Mouse (Mus musculus) WW6 (cell line): Measurements from ENCODE around the gene Crim1.

Experiments used
- DNase-seq: peaks from one replicate; pipeline ENCODE4 v3.0.0-alpha.2; 2013; ENCODE audit warnings: low read depth, low spot score

The Crim1 gene

DNA sequence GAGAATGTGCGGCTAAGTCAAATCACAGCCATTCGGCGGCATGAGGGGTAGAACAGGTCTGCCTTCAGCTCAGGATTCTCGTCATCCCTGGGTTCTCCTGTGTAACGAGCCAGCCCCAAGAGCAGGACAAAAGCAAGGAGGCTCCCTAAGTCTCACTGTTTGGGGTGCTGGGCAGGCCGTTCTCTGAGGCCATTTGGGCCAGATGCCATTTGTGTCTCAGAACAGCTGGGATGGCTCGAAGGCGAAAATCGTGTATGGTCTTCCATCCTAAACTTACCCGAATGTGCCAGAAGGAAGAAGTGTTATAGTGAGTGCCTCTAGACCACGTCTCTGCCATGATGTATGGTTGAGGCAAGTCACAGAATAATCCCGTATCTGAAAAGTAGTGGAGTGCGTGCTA, 86.0 kb downstream of the Crim1 start:
- DNase-seq: no peak

DNA sequence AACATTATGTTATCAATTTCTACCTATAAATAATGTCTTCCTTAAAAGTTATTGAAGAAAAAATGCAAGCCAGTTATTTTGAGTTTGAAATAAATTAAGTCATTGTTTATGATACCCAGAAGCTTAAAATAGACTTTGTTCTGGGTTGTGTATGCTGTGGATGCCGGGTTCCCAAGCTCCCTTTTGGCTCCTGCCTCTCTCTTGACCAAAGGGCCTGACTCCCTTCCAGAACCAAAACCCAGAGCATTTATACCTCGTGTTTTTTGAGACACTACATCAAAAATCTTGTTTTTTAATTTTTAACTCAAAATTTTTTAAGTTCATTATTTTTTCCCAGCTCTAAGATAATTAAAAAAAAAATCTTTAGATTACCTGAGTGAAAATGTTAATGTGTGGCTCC, 87.3 kb downstream of the Crim1 start:
- DNase-seq: no peak

DNA sequence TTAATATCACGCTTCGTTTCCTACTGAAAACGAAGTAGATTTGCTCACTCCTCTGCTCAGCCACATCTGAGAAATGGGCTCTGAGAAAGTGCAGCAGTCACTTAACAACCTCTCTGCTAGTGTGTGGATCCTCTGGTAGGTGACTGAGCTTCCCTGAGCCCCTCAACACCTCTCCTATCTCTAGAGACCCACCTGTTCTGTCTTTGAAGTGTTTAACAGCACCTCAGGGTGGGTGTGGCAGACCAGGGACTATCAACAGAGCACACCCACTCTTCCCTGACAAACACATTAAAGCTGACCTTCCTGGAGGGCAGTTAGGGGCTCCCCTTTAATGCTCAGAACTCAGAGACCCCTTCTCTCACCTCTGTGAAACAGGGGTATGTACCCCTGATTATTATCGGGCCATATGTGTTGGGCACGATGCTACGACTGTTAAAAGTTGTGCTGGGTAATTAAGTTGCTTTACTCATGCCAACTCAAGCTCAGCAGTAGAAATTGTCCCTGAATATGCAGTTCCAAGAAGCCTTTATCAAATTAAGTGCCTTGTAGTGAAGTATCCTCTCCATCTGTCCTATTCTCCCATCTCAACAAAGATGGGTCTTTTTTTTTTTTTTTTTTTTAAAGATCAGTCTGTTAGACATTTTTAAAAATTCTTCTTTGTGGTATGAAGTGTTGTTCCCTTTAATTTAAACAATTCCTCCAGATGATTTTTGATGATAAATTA, 90.3 kb downstream of the Crim1 start:
- no peak for DNase-seq

DNA sequence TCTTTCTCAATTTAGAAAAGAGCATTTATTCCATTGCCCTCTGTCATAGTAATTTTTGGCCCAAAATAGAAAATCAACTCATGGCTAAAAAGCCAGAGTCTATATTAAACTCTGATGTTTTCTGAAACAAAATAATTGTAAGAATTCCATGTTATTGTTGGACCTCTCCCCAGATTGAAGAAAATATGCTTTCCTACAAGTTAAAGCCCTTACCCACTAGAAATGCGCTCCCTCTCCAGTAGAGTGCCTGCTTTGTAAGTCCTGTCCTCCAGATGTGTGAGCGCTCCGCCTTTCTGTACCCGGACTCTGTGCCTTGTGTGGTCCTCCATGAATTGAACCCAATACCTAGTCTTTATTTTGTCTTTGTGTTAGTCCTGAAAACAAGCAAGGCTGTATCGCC, 91.0 kb downstream of the Crim1 start:
- DNase-seq: no peak

DNA sequence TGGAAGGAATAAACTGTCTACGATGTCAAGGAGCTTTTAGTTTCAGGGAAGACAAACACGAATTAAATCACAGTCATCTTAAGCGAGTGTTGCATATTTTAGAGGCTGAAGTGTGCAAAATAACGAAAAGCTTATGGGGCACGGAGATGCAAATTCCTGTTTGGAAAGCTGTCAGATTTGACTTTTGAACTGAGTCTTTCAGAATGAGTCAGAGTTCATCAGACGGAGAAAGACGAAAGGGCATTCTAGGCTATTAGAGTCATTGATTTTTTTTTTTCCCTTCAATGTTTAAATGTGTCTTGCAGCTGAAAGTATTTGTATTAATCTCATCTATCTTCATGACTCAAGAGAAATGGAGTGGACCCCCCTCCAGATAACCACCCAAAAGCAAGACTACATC, 92.3 kb downstream of the Crim1 start:
- no peak for DNase-seq

DNA sequence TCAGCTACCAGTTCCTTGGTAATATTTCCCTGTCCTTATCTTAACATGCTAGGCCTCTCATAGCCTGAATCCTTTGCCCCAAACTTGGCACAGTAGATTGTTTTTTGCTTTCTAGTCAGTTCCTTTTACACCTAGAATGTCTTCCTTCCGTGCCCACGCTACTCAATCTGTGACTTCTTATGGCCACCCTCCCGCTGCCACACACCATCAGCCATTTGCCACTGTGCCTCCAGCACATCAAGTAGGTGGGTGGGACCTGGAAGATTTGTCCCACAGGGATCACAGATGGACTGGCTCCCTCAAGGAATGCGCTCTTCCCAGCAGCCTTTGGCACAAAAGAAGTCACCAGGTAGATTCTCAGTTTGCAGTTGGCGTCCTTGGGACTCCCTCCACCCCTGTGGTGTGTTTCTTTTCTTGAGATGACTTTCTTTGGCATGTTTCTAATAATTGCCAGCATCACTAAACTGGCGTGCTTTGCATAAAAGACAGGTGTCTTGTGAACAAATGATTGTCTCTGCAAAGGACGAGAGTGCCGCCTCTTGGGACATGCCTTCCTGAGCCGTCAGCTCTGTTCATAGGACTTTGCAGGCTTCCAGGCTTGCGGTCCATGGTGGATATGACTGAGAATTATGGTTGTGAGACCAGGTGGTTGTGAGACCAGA, 92.9 kb downstream of the Crim1 start:
- no peak for DNase-seq

DNA sequence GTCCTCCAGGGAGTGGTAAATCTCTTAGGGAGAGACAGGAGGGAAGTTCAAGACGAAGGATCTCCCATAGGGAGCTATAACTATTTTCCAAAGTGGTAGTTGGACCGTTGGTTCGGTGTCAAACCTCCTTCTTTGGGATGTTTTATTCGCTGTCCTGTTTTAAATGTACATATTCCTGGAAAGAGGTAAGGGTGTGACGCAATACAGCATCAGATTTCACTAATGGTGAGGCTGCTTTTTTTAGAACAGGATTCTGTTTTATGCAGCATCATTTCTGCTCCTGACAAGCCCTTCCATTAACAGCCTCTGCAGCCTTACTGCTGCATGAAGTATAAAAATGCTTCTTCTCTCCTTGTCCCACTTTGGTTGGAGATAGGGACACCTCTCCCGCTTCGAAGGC, 95.9 kb downstream of the Crim1 start:
- DNase-seq: no peak

DNA sequence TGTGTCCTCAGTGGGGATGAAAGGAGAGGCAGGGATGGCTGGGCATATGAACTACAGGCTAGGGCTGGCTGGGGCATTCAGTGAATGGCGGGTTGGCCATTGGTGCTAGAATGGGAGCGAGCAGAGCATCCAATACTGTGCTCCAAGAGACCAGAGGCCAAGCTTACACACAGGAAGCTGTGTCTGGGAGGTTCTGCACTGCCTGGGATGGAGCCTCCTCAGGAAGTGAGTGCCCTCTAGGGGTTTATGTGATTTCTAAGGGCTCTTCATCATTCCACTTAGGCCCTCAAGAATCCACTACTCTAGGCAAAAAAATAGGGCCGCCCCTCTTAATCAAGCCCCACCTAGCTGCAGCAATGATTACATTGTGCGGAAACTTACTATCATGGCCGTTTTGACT, 98.1 kb downstream of the Crim1 start:
- DNase-seq: no peak

DNA sequence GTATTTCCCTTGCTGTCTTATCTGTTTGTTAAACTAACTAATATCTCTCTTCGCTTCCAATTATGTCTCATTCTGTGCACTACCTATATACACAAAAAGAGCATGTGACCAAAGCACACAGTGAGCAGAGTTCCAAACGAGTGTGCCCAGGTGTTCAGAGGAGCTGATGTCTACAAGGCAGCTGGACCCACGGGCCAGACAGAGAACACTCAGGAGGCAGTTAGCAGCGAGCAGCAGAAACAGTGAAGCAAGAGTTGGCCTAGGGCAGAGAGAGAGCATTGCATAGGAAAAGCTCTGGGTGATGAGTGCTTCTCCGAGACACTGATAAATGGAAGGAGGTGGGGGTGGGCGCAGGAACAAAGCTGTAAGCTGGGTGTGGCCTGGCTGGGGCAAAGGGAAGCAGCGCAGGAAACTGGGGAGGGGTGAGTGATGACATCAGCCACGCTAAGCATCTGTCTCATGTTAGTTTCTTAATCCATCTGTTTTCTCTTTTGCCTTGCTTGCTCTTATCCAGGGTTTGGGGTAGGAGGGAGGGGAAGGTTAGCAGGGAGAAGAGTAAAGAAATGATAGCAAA, 99.0 kb downstream of the Crim1 start:
- DNase-seq: no peak

DNA sequence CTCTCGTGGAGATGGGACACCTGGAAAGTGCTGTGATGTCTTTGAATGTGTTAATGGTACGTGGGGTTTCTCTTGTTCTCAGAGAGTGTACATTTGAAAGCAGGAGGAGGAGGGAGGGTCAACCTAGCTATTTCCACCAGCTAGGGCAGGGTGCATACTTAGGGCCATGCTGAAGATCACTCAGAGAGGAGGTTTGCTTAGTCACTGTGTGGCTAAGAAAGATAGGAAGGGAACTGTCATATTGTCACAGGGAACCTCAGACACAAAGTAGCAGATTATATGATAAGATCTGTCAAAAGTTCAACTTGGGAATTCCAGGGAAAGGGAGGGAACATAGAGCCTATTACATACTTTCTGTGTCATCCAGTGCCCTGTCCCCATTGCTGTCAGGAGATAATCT, 103.0 kb downstream of the Crim1 start:
- no peak for DNase-seq

DNA sequence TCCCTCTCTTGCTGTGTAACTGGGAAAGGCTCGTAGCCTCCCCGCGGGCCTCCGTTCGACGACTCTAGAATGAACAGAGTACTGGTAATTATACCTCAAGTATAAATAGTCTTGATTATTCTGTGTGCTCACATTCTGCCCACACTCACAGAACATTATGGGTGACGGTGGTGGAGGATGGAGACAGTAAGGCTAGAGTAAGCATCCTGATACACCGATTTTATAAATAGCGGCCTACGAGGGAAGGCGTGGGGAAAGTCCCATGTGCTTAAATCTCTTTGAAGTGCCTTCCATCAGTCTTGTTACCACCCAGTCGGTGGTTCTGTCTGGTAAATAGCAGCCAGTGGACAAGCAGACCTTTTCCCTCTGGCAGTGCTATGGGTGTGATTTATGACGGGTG, 104.0 kb downstream of the Crim1 start:
- DNase-seq: no peak

DNA sequence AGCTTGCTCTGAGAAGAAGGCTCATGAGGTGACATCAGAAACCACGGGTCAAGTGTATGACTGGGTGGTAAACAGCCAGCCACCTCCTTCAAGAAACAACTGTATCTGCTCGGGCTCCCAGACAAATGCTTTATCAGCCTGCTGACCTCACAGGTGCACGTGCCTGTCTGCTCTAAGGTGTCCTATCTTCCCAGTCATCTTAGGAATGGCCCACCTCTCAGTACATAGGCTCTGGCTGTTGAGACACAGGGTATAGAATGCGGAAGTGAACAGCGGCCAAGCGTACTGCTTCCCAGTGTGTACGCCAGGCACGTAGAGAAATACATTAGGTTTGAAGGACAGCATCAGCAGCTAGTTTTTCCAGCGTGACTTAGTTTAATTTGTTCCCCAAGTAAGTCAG, 106.4 kb downstream of the Crim1 start:
- DNase-seq: no peak

DNA sequence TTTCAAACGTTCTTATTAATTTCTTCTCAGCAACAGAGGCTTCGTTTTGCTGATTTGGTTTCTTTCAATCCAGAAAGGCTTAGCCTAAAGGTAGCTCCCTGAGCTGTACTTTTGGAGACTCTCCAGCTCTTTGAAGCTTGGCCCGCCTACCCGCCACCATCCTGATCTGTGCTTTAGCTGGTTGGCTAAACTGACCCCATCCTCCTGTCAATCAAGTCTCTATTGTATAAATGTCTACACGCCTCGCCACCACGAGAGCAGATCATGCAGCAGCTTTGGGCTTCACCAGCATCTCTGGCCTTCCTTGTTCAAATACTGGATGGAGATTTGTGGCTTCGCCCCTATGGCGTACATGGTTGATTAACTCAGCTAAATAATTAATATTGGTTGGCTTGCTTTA, 108.2 kb downstream of the Crim1 start:
- no peak for DNase-seq

DNA sequence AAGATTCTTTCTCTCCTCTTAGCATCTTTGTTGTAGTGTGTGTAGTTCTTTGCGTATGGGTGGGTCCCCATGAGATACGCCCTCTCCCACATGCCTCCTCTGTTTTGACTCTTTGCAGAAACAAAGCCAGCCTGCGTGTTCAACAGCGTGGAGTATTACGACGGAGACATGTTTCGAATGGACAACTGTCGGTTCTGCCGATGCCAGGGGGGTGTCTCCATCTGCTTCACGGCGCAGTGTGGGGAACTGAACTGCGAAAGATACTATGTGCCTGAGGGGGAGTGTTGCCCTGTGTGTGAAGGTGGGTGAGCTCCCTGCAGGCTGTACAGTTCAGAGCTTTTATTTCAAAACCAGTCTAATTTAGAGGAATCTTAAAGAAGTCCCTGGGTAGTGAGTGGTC, 113.0 kb downstream of the Crim1 start:
- no peak for DNase-seq

DNA sequence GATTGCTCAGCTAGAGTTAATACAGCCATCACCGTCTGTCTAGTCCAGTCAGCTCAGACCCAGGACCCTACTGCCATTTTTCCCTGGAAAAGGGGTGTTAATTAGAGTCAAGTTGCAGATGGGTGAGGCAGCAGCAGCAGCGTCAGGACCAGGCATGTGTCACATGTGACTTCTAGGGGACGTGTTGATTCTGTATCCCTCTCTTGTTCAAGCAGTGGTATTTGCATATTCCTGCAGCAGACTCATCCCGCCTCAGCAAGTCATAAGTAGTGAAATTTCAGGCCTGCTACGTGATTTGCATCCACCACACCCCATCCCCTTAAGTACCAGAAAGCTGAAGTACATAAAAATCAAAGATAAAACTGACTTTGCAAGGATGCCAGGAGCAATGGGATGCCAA, 113.6 kb downstream of the Crim1 start:
- no peak for DNase-seq

DNA sequence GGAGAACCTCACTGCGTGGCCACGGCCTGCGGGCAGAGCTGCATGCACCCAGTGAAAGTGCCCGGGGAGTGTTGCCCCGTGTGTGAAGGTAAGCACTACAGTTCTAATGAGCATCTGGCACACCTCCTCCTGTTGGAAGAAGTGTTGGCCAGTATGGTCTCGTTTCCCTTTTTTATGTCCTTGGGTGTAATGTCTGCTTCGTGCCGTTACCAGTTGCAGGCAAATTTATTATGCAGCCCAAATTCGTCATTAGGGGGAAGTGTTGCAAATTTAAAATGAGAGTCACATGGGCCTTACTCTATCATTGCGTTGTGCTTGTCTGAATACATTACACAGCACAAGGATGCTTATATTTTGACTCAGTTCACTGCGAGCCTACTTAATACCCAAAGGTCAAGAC, 115.6 kb downstream of the Crim1 start:
- no peak for DNase-seq

DNA sequence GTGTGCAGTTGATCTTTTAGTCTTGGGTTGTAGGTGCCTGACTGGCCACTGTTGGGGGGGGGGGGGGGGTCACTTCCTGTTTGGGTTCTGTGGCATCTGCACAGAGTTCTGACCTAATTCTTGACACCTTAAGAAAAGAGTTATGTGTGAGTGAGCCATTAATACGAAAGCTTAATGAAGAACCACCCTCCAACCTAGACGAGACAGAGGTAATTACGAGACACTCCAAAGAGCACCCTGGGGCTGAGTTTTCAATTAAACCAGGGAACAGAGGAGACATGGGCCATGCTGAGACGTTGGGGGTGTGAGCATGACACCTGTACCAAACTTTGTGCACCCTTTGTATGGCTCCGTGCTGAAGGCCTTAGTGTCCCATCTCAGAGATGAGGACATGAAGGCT, 117.3 kb downstream of the Crim1 start:
- DNase-seq: no peak

DNA sequence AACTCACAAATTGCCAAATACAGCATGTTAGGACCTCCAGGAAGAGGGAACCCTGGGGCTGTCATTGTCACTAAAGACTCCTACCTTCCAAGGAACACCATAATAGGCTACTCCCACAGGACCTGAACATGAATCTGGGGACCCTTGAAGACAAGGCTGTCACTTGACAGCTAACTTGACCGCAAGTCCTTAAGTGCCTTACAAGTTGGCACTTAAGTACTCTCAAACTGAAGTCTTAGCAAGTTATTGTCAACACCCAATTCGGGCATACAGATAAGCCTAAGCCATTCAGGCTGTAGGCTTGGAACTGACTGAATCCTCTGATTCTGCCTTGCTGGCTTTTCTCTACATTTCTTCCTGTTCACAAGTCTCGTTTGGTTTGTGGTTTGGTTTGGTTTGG, 118.8 kb downstream of the Crim1 start:
- no peak for DNase-seq

DNA sequence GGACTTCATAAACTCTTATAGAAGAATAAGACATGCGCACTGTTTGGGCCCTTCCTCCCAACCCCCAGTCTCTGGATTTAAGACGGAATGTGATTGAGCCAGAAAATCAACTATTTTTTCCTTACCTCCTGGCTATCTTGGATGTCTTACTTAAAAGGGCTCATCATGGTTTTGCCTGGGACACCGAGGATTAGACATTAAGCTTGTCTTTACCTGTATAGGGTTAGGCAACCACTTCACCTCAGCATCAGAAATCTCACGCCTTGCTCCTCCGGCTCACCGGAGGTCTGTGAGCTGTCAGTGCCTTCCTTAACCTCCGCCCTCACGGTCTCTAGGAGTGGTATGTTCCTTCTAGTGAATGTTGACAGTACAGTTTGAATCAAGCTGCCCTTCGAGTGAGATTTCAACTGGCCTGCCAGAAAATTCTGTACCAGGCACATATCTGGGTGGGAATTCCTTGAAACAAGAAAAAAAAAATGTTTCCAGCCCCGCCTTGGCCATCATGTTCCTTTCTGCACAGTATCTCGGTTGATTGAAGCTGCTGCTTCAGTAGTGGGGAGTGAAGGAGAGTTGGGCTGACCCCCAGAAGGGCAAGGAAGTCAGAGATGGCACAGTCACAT, 121.3 kb downstream of the Crim1 start:
- no peak for DNase-seq

DNA sequence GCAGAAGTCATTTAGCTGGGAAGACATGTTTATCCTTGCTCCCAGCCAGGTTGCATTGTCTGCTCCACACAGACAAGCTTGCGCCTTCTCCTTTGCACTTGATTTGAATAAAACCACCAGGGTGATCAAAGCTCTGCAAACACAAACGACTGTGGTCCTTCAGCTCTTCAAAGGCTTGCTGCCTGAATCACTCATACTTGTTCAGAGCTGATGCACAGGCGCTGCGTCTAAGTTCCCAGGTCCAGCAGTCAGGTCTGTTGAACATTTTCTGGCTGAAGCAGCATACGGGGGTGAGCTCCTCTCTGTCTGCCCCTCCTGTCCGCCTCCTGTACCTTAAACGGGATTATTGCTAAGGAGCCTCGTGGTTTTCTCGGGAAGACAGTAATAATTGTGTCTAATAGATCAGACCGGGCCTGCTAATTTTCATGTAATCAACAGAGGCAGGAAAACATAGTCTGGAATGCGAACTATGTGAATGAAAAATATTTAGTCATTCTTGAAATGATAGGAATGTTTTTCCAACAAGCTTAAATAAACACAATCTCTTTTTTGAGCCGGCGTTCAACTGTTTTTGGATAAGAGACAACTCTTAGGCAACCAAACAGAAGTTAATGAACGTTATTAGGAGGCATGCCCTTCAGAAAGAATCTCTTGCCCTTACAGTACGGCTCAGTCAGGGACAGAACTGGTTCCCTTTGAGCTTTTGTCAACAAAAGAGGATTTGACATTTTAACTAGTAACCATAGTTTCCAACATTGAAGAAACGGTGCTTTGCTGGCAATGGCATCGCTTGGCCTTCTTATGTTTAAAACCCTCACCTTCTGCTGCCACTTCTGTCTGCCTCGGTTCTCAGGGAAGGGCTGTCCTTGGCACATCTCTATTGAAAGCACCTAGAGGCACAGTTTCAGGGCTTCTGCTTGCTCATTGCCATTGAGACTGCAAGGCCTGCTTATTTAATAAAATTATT, 122.6 kb downstream of the Crim1 start:
- no peak for DNase-seq

DNA sequence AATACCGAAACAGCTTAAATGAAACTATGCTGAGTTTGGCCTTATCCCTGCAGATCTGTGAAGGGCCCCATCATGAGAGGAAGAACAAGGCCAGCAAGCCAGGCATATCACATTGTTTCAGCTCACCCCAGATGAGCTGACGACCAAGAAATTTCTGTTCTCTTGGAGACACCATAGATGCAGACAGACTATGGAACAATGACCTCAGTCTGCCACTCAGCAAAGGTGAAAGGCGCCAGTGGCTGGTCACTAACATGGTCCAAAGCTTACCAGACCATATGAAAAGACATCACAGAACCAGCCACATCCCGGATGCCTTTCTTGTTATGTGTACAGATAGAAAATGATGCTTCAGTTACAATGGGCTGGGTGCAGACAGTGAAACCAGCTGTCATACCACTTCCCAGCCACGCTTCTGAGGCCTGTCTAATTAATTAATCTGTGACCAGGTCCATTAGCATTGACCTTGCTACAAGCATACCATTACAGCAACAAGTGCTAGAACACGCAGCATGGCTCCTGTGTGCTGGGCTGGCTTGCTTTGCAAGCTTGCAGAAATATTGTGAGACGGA, 125.8 kb downstream of the Crim1 start:
- DNase-seq: no peak
